Mouse (Mus musculus): Measurements from ENCODE around the gene Kcnk3.

DNA sequence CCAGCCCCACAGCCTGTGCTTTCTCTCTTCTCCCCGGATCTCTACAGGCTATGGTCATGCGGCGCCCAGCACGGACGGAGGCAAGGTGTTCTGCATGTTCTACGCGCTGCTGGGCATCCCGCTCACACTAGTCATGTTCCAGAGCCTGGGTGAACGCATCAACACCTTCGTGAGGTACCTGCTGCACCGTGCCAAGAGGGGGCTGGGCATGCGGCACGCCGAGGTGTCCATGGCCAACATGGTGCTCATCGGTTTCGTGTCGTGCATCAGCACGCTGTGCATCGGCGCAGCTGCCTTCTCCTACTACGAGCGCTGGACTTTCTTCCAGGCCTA lies 33.8 kb downstream of the Kcnk3 start:
- TF ChIP-seq CTCF (IDR thresholded peaks at IDR 0.05; ENCODE audit: control insufficient read depth, insufficient read depth, insufficient read length) (no peak), MYOD1 (IDR thresholded peaks at IDR 0.05; ENCODE audit: control insufficient read depth, insufficient read length, low read depth) (no peak), MAX (IDR thresholded peaks at IDR 0.05) (no peak)
